Mouse (Mus musculus): ENCODE data around the gene Pfn2. TPM values are rescaled to one million over a fixed set of nuclear protein-coding genes. Genes with fewer than 3 reads are reported as not detected.

The Pfn2 gene
- 3.1 and 3.6 TPM in 2 replicates for polyA plus RNA-seq (2012; rRNA removed)
- polyA plus RNA-seq (2014; fragmentation: Nextera tagmentation; extraction: Ambion mirVana): 4.1 and 4.2 TPM in 2 replicates

- H3K9ac ChIP-seq (replicated peaks): peak within 1 kb of the TSS; percentile 9; the same call in 1 of the 2 replicates
- no peak within 1 kb of the TSS for H3K27ac ChIP-seq
- ATAC-seq (ENCODE audit: insufficient read depth) (peak; percentile 43; the same call in 1 of the 2 replicates), DNase-seq (ENCODE audit: low read depth in 3 of 3, low spot score in 3 of 3) (no peak)
- no peaks in the 10 kb centered on the region for H3K9me3 ChIP-seq (ENCODE audit: control insufficient read depth, low read length)
- H3K4me3 ChIP-seq (ENCODE audit: insufficient read depth in 1 of 2, low read depth in 2 of 2, low read length in 2 of 2): peak within 1 kb of the TSS; percentile 63 to 67
- no peak for TF ChIP-seq CTCF (IDR thresholded peaks at IDR 0.05; ENCODE audit: low read depth)
- WGBS (ENCODE audit: insufficient replicate concordance): 1% methylated on average over 48 of the region's 52 CpGs
- H3K36me3 ChIP-seq (replicated peaks; ENCODE audit: control insufficient read depth, insufficient read depth, low read depth): no peaks in the 10 kb centered on the region
- peak within 1 kb of the TSS; percentile 77 for H3K4me2 ChIP-seq (ENCODE audit: low read depth)
- H3K4me1 ChIP-seq (replicated peaks; ENCODE audit: control insufficient read depth in 2 of 2, insufficient read depth in 2 of 2, low read length in 1 of 2): no peaks in the 10 kb centered on the region
- peaks cover 29% of the 10 kb centered on the region for H3K27me3 ChIP-seq (ENCODE audit: control insufficient read depth, insufficient read depth, low read length)
Measured at GRCm38 (mm10) chr3:57847760-57848185, at the start of gene Pfn2. TSS of gene Pfn2 (minus strand) at chr3:57848079.

GRCm38 (mm10) chr3:57882945-57883344 is 35.1 kb upstream of the Pfn2 start:
- ATAC-seq (ENCODE audit: insufficient read depth) (no peak), DNase-seq (ENCODE audit: low read depth in 3 of 3, low spot score in 3 of 3) (no peak)
- Histone ChIP-seq H3K27me3 (ENCODE audit: control insufficient read depth, insufficient read depth, low read length) (no peaks in the 10 kb centered on the region), H3K4me2 (ENCODE audit: low read depth) (no peak overlapping the region), H3K4me1 (replicated peaks; ENCODE audit: control insufficient read depth in 2 of 2, insufficient read depth in 2 of 2, low read length in 1 of 2) (no peaks in the 10 kb centered on the region), H3K4me3 (ENCODE audit: insufficient read depth in 1 of 2, low read depth in 2 of 2, low read length in 2 of 2) (no peak overlapping the region), H3K9ac (replicated peaks) (no peak overlapping the region), H3K9me3 (ENCODE audit: control insufficient read depth, low read length) (no peaks in the 10 kb centered on the region), H3K27ac (no peak overlapping the region), H3K36me3 (replicated peaks; ENCODE audit: control insufficient read depth, insufficient read depth, low read depth) (no peaks in the 10 kb centered on the region)
- WGBS (ENCODE audit: insufficient replicate concordance): 37% methylated on average over 3 of the region's 3 CpGs
- TF ChIP-seq CTCF (IDR thresholded peaks at IDR 0.05; ENCODE audit: low read depth): no peak
- TF ChIP-seq EP300 (IDR thresholded peaks at IDR 0.05; ENCODE audit: low read depth): no peak

GRCm38 (mm10) chr3:57846912-57847759 is 743 bp downstream of the Pfn2 start:
- no peaks in the 10 kb centered on the region for H3K9me3 ChIP-seq (ENCODE audit: control insufficient read depth, low read length)
- under 1% methylated on average over 93 of the region's 104 CpGs for WGBS (ENCODE audit: insufficient replicate concordance)
- peak overlapping the region; percentile 77 for H3K4me2 ChIP-seq (ENCODE audit: low read depth)
- ATAC-seq (ENCODE audit: insufficient read depth): peak; percentile 66
- TF ChIP-seq CTCF (IDR thresholded peaks at IDR 0.05; ENCODE audit: low read depth) (no peak), EP300 (IDR thresholded peaks at IDR 0.05; ENCODE audit: low read depth) (no peak)
- no peaks in the 10 kb centered on the region for H3K4me1 ChIP-seq (replicated peaks; ENCODE audit: control insufficient read depth in 2 of 2, insufficient read depth in 2 of 2, low read length in 1 of 2)
- peak overlapping the region; percentile 63 to 67 for H3K4me3 ChIP-seq (ENCODE audit: insufficient read depth in 1 of 2, low read depth in 2 of 2, low read length in 2 of 2)
- no peak for DNase-seq (ENCODE audit: low read depth in 3 of 3, low spot score in 3 of 3)
- no peak overlapping the region for H3K27ac ChIP-seq
- peaks cover 29% of the 10 kb centered on the region for H3K27me3 ChIP-seq (ENCODE audit: control insufficient read depth, insufficient read depth, low read length)
- H3K9ac ChIP-seq (replicated peaks): peak overlapping the region; percentile 9; the same call in 1 of the 2 replicates
- H3K36me3 ChIP-seq (replicated peaks; ENCODE audit: control insufficient read depth, insufficient read depth, low read depth): no peaks in the 10 kb centered on the region

DNA sequence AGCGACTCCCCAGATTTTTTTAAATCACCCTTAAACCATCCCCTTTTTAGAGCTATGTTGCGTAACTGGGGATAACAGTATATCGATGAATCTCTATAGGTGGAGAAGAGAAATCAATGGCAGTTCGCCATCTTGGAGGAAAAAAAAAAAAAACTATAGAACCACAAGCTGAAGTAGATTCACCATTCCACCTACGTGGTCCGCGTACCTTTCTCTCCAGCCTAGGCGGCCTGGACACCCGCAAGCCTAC is 1.3 kb downstream of the Pfn2 start:
- no peak overlapping the region for H3K9ac ChIP-seq (replicated peaks)
- no peaks in the 10 kb centered on the region for H3K36me3 ChIP-seq (replicated peaks; ENCODE audit: control insufficient read depth, insufficient read depth, low read depth)
- H3K27ac ChIP-seq: no peak overlapping the region
- TF ChIP-seq EP300 (IDR thresholded peaks at IDR 0.05; ENCODE audit: low read depth) (no peak), CTCF (IDR thresholded peaks at IDR 0.05; ENCODE audit: low read depth) (no peak)
- peak overlapping the region; percentile 63 to 67 for H3K4me3 ChIP-seq (ENCODE audit: insufficient read depth in 1 of 2, low read depth in 2 of 2, low read length in 2 of 2)
- peak overlapping the region; percentile 77 for H3K4me2 ChIP-seq (ENCODE audit: low read depth)
- ATAC-seq (ENCODE audit: insufficient read depth) (no peak), DNase-seq (ENCODE audit: low read depth in 3 of 3, low spot score in 3 of 3) (no peak)
- no peaks in the 10 kb centered on the region for H3K4me1 ChIP-seq (replicated peaks; ENCODE audit: control insufficient read depth in 2 of 2, insufficient read depth in 2 of 2, low read length in 1 of 2)
- no peaks in the 10 kb centered on the region for H3K9me3 ChIP-seq (ENCODE audit: control insufficient read depth, low read length)
- WGBS (ENCODE audit: insufficient replicate concordance): 7% methylated on average over 9 of the region's 9 CpGs
- peaks cover 29% of the 10 kb centered on the region for H3K27me3 ChIP-seq (ENCODE audit: control insufficient read depth, insufficient read depth, low read length)

DNA sequence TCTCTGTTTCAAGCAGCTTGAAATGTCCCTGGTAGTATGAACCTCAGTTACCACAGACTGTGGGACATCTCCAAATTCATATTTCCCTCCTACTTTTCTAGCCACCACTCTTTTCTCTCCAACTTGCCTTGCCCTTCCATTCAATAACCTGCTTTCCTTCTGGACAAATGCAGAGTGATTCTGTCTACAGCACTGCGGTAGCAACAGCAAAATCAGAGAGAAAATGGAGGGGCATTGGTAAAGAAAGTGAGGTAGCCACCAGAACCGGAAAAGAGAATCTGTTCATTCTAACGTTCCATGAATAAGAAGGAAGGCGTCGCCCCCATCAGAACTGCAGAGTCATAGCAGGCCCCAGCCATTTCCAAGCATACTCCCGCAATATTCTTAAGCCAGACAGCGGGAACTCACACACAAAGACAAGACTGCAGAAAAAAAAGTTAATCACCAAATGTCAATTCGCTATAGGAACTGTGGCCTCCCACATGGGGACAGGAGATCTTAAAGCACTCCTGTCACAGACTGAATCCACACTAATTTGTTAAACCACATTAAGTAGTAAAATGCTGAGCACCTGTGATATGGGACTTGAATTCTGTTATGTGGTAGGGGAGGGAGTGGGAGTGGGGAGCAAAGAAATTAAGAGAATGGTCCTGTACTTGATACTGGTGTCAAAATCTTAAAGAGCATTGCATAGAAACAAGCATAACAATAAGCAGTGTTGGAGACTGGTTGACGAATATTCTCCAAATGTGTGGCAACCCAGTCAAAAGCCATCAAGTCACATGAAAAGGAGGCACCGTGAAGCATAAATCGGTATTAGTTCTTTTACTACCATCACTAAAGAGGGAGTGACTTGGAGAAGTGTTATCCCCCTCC is 1.9 kb downstream of the Pfn2 start:
- Histone ChIP-seq H3K27ac (no peak overlapping the region), H3K27me3 (ENCODE audit: control insufficient read depth, insufficient read depth, low read length) (peaks cover 29% of the 10 kb centered on the region), H3K4me3 (ENCODE audit: insufficient read depth in 1 of 2, low read depth in 2 of 2, low read length in 2 of 2) (peak overlapping the region in 1 of 2 experiments; percentile 67; a peak in 2 of 4 replicates), H3K36me3 (replicated peaks; ENCODE audit: control insufficient read depth, insufficient read depth, low read depth) (no peaks in the 10 kb centered on the region), H3K9me3 (ENCODE audit: control insufficient read depth, low read length) (no peaks in the 10 kb centered on the region), H3K4me1 (replicated peaks; ENCODE audit: control insufficient read depth in 2 of 2, insufficient read depth in 2 of 2, low read length in 1 of 2) (no peaks in the 10 kb centered on the region), H3K4me2 (ENCODE audit: low read depth) (peak overlapping the region; percentile 77), H3K9ac (replicated peaks) (no peak overlapping the region)
- ATAC-seq (ENCODE audit: insufficient read depth) (no peak), DNase-seq (ENCODE audit: low read depth in 3 of 3, low spot score in 3 of 3) (no peak)
- 41% methylated on average over 11 of the region's 11 CpGs for WGBS (ENCODE audit: insufficient replicate concordance)
- TF ChIP-seq CTCF (IDR thresholded peaks at IDR 0.05; ENCODE audit: low read depth) (no peak), EP300 (IDR thresholded peaks at IDR 0.05; ENCODE audit: low read depth) (no peak)

Measured in liver, embryonic 14.5 days (tissue).